Mouse (Mus musculus) bone marrow, adult 2 months (tissue): ENCODE results near the gene Zcchc14.

Experiments used
- CTCF ChIP-seq: fragments of 200-500 bp; IDR thresholded peaks from 2 replicates; pipeline ENCODE4 v1.5.1; 2011; ENCODE audit warnings: low read length, control low read depth; ENCODE audit not compliant: control insufficient read depth, insufficient read depth
- POLR2A ChIP-seq: fragments of 200-500 bp; IDR thresholded peaks from 2 replicates; pipeline ENCODE4 v1.6.1; 2011; ENCODE audit warnings: low read depth, mild to moderate bottlenecking, control low read depth, low read length, borderline replicate concordance; ENCODE audit not compliant: control insufficient read depth

DNA sequence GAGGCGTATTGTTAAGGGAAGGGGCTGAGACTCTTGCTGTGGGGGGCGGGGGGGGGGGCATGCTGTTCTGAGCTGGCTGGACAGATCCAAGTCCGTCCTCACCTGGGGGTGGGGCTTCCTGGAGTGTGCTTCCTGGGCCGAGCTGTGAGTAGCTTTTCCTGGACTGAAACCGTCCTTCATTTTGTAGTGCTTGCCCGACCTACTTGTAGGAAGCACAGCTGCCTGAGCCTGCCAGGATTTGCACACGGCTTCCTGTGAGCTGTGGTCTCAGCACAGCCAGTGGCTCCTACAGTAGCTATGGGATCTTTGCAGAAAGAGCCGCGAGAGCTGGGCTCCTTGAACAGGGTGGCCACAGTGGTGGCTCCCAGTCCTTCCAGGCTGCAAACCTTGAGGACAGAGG is 58.7 kb downstream of the Zcchc14 start:
- TF ChIP-seq POLR2A (no peak), CTCF (no peak)
